Mouse (Mus musculus): ENCODE measurements at regions not wholly inside any gene's neighbourhood (a gene's known extent, or its start where the extent isn't known, plus 50 kb on each side); places are given as distances from the start of the nearest gene placed in this dataset.
A peak's percentile ranks its signal among the peaks of the same experiment; 100 is the strongest.
"Not testable (repeated sequence)": the region's sequence is repeated elsewhere in the genome, so short reads cannot be mapped to it uniquely, and the experiment has no call there.

DNA sequence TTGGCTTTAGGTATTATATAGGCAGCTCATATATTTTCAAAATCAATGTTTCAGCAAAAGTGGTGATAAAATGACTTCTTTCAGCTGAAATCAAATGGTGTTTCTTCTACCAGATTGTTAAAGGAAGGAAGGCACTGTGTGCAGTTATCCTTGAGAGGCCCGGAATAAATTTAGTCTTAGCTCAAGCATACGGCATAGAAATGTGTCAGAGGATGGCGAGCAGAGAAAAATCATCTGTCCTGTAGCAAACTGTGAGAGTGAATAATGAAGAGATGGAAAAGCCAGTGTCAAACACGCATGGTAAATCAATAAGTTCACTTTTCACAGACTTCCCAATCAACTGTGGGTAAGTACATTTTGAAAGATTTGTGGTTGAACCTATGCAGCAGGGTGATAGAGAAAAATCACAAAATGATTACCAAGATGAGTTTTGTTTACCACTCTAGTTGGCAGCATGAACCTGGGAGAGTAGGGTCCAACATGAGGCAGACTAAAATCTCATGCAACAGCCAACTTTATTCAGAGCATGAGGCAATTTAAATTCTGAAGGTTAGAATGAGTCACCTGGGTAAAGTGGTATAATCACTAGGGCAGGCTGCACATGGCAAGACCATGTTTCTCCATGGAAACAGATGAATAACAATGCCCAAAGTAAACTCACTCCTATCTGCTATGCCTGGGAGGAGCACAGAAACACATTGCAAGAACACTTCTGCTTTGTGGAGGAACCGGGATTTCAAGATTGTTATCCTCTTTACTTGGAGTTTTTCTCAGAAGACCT is 55.7 kb downstream of the AI429214 start:
- DNase-seq (ENCODE audit: low spot score) = no peak

DNA sequence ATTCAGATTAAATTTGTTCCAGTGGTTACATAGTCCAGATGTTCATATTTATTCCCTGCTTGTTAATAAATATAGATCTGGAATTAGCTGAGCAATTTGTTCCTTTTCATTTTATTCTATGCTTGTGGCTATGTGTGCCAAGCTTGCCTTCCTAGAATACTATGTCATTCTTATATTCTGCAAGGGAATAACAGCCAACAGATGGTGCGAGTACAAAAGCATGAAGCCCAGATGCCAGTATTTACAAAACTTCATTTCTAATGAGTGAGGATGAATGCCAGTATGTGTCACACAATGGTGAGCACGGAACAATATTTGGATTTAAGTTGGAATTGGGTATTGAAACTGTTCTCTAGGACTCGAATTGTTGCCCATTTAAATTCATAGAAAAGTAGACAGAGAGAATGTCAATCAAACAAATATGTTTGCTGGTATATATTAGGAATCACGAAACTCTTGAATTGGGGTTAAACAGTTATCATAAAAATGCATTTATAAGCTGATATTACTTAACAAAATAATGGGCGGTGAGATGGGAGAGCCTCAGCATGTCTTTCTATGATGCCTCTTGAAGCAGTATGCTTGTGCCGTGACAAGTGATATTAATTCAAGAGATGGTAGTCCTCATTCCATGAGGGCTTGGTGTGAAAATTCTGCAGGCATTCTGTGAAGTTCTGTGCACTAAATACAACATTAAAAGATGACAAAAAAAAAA is 56.7 kb downstream of the AI429214 start:
- no peak for DNase-seq (ENCODE audit: low spot score)

DNA sequence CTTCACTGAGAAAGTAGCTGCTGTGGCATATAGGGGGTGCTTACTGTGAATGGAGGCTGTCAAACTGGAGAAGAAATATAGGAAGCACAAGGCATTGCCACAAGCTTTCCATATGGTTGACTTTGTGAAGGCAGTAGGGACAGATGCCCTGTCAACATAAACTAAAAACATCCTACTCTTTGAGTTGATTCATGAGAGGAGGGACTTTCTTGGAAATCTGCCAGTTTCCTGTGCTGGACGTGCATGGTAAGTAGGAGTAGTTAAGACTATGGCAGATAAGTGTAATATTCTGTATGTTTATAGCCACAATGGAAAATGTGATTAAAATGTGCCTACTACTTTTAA is 57.3 kb downstream of the AI429214 start:
- no peak for DNase-seq (ENCODE audit: low spot score)

DNA sequence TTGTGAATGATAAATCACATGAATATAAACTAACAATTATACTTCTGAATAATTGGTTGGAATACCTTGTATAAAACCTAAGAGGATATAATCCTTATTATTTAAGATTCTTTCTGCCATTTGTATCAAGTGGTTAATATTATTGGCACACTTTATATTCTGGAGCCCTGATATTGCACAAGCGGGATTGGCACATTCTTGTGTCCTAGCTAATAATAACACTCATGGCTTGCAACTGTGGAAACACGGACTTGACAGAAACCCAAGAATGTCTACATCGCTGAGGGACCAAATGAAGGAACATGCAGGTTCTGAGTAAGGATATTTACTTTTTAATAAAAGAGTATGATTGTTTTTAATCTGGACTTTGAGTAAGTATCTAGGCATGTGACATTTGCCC is 63.0 kb downstream of the AI429214 start:
- no peak for DNase-seq (ENCODE audit: low spot score)

DNA sequence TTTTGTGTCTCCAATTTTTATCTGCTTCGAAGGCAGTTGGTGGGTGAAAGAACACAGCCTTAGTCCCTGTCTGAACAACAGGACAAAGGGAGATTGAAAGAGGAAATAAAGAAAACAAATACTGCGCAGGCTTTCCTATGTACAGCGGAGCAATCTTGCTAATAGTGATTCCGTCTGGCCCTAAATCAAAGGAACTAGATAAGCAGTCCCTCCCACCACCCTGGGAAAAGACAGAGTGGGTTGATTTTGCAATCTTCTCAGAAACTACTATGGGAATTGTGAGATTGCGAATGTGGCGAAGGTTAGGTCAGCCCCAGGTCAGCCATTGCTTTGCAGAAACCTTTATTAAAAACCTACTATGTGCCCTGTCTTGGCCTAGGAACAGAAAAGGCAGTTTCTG is 65.0 kb downstream of the AI429214 start:
- no peak for DNase-seq (ENCODE audit: low spot score)

DNA sequence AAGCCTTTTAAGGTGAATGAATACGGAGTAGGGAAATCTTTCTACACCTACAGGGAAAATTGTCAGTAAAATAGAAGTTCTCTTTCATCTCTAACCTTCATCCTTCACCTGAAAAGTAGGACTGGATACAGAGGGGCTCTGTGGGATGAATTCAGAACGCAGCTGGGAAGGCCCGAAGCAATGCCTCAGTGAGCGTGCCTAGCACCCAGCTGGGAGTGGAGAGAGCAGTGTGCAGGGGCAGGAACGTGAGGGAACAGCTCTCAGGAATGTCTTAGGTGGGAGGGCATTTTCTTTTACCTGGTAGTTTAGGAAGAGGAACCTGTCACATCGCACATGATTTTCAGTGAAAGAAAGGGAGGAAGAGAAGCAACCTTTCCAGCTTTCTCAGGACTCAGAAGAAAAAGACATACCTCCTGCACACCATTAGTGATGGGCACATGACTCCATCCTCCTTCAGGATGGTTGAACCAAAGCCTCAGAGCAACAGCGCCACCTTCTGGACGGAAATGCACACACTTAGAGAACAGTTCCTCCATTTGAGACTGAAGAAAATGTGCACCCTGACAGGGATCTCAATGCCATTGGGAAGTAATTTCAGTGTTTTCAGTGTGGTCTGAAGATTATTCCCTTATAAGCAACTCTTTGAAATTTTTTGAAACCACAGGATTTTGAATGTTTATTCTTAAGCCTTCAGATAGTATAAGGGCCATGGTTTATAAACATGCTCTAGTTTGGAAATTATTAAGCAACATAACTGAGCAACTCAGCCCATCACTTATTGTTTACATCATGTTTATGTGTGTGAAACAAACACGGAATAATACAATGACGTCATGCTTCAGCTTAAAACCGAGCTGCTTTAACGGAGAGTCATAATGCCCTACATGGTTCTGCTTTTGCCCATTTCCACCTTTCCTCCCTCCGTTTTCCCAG is 68.9 kb downstream of the AI429214 start:
- peak; percentile 95 for DNase-seq (ENCODE audit: low spot score)

DNA sequence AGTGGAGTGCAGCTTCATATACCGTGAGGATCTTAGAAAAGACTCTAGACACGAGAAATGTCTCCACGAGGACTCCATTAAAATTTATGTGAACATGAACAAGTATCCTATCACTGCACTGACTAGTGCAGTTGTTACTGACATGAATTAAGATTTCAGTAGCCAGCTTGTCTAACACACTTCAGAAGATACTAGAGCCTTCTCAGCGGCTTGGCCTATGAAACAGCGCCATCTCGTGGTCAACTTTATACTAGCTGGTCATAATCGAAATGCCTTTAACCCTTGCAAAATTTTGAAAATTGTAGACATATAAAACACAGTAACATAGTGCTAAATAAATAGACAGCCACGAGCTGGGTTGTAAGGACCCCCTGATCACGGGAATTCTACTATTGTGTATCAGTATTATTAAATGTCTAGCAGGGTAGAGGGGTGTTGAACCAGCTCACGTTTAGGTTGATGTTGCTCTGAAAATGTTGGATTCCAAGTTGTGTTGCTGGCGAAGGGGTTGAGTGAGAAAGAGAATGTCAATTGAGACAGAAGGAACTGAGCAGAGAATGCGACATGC is 70.4 kb downstream of the AI429214 start:
- peak; percentile 87 for DNase-seq (ENCODE audit: low spot score)

DNA sequence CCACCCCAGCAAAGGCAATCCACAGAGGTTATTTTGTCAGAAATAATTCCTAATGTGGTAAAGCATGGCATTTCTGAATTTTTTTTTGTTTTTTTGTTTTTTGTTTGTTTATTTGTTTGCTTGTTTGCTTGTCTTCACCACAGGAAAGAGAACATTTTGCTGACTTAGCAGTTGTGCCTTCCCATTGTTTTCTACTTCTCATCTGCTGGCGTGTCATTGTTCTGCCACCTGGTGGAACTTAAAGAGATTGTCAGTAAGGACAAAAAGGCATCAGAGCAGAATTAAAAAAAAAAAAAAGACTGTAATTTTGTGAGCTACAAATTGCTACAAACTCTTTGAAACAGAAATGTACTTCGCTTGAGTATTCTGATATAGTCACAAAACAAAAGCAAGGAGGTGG is 79.5 kb downstream of the AI429214 start:
- DNase-seq (ENCODE audit: low spot score) = peak; percentile 31

DNA sequence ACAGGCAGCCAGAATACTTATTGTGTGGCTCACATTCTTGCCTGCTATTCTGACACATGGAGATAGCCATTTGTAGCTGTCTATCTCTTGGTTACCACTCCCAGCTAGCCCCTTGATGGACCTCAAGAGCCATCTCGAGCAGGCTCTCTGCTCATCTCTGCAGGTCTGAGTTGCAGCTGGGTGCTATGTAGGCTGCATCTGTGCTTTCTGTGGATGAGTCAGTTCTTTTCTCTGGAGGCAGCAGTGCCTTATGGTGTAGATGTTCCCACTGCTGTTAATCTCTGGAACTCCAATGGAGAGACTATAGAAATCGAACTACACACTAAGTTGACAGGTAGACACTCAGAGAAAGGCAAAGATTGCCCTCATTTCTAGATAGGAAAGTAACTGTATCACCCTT is 106.3 kb downstream of the AI429214 start:
- DNase-seq (ENCODE audit: low spot score) = no peak

DNA sequence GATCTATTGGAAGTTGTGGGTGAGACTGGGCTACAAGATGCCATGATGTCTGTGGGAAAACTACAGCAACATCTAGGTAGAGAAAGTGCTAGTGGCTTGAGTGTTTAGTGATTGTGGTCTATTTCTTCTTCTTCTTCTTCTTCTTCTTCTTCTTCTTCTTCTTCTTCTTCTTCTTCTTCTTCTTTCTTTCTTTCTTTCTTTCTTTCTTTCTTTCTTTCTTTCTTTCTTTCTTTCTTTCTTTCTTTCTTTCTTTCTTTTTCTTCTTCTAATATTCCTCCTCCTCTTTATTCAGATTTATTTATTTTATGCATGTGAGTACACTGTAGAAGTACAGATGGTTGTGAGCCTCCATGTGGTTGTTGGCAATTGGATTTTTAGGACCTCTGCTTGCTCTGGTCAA is 119.0 kb downstream of the AI429214 start:
- not testable (repeated sequence) for DNase-seq (ENCODE audit: low spot score)

DNA sequence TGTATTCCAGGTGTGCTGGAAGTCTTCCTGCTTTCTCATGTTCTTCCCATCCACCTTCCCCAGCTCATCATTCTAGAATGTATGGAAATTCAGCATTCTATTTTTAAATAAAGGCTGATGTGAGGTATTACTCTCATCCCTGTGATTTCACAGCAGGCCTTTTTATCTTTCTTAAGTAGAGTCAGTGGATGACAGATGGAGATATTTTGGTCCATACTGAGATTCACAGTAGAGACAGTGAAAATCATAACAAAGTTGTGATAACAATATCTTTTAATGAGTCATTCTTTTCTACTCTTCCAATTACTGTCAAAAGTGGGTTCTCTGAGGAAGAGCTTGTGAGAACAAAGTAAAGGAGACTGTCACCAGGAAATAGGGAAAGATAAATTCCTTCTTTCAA is 132.4 kb downstream of the AI429214 start:
- no peak for DNase-seq (ENCODE audit: low spot score)

DNA sequence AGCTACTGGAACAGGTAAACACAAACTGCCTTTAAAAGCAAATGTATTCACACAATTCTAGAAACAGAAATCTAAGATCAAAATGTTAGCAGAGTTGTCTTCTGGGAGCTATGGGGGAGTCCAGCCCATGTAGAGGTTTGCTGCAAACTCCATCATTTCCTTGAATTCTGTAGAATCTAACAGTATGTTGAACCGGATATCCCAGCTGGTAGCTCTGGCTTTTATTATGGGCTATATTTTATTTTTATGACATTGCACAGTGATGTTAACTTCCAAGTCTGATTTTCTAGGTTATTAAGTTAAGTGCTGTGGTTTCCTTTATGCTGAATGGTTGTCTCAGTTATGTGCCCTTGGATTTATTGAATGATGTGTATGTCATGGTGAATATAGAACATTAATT is 136.3 kb downstream of the AI429214 start:
- DNase-seq (ENCODE audit: low spot score) = no peak

DNA sequence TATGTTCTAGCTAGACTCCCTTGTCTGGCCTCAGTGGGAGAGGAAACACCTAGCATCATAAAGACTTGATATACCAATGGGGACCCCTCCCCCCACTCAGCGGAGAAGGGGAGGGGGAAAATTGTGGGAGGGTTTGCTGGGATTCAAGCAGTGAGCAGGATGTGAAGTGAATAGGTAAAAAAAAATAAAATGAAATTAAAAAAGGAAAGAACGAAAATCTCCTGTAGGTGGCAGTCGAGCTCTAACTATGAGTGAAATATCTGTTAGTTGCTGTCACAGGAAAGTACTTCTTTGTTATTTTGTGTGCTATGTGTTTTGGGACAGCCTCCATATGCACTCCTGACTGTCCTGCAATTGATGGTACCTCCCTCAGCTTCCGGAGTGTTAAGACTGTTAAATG is 138.6 kb downstream of the AI429214 start:
- peak; percentile 55 for DNase-seq (ENCODE audit: low spot score)

DNA sequence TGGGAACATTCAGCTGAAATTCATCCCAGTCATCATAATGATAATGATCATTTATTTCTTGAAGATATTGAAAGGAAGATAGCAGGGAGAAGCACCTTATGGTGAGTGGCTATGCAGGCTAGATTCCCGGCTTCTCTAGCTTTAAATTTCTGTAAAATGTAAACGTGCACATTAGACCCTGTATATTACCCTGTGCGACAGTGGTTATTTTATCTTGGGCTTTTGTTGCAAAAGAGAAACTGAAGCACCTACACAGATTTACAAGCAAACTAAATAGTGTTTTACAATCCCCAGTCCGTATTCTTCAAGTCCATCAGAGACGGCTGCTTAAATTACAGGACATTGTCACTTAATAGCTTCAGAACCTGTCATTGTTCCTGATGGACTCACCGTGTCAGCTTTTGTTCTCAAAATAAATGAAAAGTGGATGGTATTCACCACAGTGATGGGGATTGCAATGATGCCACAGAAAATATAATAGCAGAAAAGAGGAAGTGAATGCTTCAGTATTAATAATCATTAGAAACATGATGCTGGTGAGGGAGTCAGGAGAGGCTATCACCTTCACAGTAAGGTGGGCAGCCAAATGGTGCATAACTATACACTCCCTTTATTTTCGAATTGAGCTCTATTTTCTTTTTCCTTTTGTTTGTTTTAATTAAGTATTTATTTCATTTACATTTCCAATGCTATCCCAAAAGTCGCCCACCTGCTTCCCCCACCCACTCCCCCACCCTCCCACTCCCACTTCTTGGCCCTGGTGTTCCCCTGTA is 141.0 kb downstream of the AI429214 start:
- DNase-seq (ENCODE audit: low spot score) = no peak

DNA sequence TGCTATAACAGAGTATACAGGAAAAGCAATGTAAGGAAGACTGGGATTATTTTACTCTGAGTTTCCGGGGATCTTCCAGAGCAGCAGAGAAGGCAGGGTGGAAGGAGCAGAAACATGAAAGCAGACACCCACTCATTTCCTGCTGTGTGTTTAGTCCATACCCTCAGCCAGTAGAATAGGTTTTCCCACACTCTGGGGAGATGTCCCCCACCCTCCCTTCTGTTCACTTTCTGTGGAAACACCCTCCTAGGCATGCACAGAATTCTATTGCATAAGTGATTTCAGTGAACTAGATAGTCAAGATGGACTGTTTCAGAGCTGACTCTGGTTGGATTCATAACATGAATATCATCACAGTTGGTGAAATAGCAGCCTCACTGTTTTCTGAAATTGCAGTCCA is 156.9 kb downstream of the AI429214 start:
- no peak for DNase-seq (ENCODE audit: low spot score)

DNA sequence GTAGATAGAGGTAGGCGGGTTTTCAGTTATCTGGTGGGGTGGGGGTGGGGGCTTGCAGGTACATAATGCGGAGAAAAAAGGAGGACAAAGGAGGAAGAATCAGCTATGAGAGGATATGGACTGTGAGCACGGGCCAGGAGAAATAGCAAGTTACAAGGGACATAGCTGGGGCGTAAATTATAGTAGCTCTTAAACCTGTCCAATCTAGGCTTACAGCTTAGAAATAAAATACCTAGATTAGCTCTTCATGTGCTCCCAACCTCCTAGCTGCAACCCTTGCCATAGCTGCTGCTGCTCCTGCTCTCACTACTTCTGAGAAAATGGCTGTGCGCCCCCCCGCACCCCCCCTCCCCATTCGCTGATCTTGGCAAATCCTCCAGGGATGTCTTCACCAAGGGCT is 161.0 kb downstream of the AI429214 start:
- no peak for DNase-seq (ENCODE audit: low spot score)

DNA sequence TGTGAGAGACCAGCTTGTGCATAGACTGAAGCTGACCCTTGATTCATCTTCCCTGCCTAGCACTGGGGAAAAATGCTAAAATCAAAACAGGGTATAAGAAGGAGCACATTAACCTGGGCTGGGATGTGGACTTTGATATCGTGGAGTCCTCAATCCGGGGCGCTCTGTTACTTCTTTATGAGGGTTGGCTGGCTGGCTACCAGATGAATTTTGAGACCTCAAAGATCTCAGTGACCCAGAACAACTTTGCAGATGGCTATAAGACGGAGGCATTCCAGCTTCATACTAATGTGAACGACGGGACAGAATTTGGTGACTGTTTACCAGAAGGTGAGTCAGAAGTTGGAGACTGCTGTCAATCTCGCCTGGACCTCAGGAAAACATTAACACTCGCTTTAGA is 161.5 kb downstream of the AI429214 start:
- no peak for DNase-seq (ENCODE audit: low spot score)

DNA sequence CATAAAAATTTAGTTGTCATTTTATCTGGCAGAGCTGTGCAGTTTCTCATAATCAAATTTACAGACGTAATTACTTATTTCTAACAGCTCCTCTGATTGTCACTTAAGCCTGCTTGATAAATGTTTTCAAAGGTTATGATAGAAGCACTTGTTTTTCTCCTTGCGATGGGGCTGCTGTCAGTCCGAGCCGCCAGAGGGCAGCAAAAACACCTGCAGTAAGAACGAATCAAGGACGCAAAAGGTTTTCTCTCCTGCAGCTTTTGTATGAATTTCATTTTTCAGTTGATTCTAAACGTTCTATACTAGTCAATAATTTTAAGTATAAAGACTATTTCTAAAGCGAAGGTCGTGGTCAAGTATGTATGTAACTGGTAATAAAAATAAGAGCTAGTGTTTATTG is 166.1 kb downstream of the AI429214 start:
- DNase-seq (ENCODE audit: low spot score) = peak; percentile 80

DNA sequence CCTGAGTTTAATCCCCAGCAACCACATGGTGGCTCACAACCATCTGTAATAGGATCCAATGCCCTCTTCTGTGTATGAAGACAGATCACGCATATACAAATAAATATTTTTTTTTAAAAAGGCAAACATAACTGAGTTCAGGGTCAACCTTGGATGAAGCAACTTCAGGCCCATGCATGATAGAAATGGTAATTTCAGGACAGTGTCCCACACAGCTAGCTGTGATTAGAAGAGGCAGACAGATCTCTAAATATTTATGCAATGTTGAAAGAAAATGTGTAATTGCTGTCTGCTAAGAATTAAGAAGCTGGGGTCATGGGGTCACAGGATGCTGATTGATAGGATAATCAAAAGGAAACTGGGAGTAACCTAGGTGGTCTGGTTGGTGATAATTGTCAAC is 203.5 kb downstream of the AI429214 start:
- no peak for DNase-seq (ENCODE audit: low spot score)

DNA sequence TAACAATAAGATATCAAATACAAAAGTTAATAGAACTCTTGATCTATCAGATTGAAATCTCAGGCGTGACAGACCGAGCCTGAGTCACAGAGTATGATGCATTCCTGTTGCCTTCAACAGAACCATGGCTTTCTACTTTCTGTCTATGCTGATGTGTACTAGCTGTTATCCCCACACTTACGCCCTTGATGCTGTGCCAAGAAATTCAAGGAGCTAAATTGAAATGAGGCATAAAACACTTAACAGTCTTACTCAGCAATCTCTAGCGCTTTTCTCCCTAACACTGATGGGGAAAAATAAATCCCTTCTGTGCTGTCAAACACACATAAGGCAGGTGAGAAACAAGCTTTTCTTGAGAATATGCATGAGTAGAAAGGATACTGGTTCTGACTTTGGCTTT is 222.5 kb downstream of the AI429214 start:
- DNase-seq (ENCODE audit: low spot score) = no peak

DNA sequence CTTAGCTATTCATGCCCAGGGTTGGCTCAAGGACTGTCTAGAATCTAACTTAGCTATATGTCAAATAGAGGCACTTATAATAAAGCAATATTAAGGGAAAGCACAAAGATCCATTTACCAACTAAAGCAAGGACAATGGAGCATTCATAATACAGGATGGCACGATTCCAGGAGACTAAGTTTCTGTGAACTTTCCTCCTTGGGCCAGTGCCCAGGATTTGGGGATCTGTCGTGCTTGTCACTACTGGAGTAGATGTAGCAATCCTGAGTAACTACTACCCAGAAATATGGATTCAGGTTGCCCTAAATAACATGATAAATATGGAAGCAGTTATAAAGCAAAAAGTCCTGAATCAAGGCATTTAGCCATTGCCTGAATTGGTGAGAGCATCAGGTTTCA is 233.7 kb downstream of the AI429214 start:
- DNase-seq (ENCODE audit: low spot score) = no peak

DNA sequence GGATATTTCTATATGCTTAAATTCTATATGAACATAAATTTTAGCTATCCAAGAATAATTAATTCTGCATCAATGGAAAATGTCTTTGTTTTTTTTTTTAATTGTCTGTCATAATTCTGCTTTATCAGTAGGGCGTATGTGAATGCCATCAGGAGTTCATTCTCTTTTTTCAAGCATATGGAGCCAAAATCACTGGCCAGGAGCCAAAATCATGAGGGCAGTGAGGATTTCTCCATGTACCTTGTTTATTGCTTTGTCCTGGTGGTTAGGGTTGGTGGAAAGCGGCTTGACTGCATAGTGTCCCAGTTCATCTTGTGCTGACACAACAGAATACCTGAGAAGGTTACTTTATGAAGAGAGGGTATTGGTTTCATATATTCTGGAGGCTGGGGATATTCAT is 243.9 kb downstream of the AI429214 start:
- DNase-seq (ENCODE audit: low spot score) = no peak
